27 mouse cellular contexts compared by ENCODE assay signal in the genomic region with DNA sequence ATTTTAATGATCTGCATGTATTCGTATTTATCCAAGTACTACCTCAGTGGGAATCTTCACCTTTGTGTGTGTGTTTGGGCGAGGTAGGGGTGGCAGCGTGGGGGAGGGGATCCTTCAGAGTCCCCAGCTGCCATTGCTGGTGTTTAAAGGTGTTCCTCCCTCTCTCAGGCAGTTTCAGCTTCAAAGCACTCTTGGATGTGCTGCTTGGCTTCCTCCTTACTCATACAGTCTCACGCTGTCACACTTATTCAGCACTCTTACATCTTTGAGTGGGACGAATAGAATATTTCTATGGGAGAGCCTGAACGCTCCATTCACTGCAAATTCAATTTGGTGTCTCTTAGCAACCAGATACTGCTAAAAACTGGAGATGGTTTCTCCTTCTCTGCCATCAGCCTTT. TPM values are rescaled to one million over a fixed set of nuclear protein-coding genes. Genes with fewer than 3 reads are reported as not detected.
A peak's percentile ranks its signal among the peaks of the same experiment; 100 is the strongest.
DNase-seq lines count a peak whose midpoint lies in the region; ATAC-seq and TF ChIP-seq lines count a peak whose summit lies in the region.
"Had no signal": no experiment of that assay in that cellular context is flagged by ENCODE, and none has a peak within 500 bp of the region (broad histone marks: within the 10 kb centered on the region; RNA-seq: fewer than 3 reads in every experiment).

No protein-coding gene starts in this region.

- H3K4me1 ChIP-seq in heart, embryonic 10.5 days, result no peaks in the 10 kb centered on the region
- H3K4me1 ChIP-seq: embryonic facial prominence, embryonic 15.5 days; limb, embryonic 12.5 days; liver, embryonic 12.5 days; neural tube, embryonic 13.5 days; stomach, embryonic 15.5 days had no signal

- peak; percentile 99 for ATAC-seq in frontal cortex, adult (ENCODE audit: low TSS enrichment)
- ATAC-seq: liver, embryonic 12.5 days had no signal

- H3K9me3 ChIP-seq in heart, embryonic 10.5 days, result no peaks in the 10 kb centered on the region
- H3K9me3 ChIP-seq: embryonic facial prominence, embryonic 15.5 days; forebrain, embryonic 10.5 days; limb, embryonic 12.5 days; liver, embryonic 12.5 days; neural tube, embryonic 13.5 days; stomach, embryonic 15.5 days had no signal

- intact Hi-C loops in left cerebral cortex, postnatal 25 days (cut with DNase I), result no loop called here
- intact Hi-C loops in left cerebral cortex, adult 2 months (cut with DNase I), result no loop called here

- no peak overlapping the region for H3K27ac ChIP-seq in left cerebral cortex, adult 2 months
- no peak overlapping the region for H3K27ac ChIP-seq in heart, embryonic 10.5 days
- H3K27ac ChIP-seq: embryonic facial prominence, embryonic 15.5 days; forebrain, embryonic 10.5 days; kidney, postnatal 0 days; limb, embryonic 12.5 days; liver, embryonic 12.5 days; neural tube, embryonic 13.5 days; stomach, embryonic 15.5 days had no signal

- WGBS in heart, embryonic 10.5 days, result 59% methylated on average over 6 of the region's 6 CpGs

- no peak overlapping the region for H3K4me3 ChIP-seq in left cerebral cortex, adult 2 months
- H3K4me3 ChIP-seq in heart, embryonic 10.5 days, result no peak overlapping the region
- H3K4me3 ChIP-seq: embryonic facial prominence, embryonic 15.5 days; forebrain, embryonic 10.5 days; limb, embryonic 12.5 days; liver, embryonic 12.5 days; neural tube, embryonic 13.5 days; stomach, embryonic 15.5 days had no signal

- H3K36me3 ChIP-seq in heart, embryonic 10.5 days, result no peaks in the 10 kb centered on the region
- H3K36me3 ChIP-seq: embryonic facial prominence, embryonic 15.5 days; forebrain, embryonic 10.5 days; limb, embryonic 12.5 days; liver, embryonic 12.5 days; neural tube, embryonic 13.5 days; stomach, embryonic 15.5 days had no signal

- TF ChIP-seq CTCF in left cerebral cortex, adult 2 months (IDR thresholded peaks at IDR 0.05), result no peak

- H3K27me3 ChIP-seq in heart, embryonic 10.5 days (ENCODE audit: insufficient read depth, poor library complexity, severe bottlenecking), result no peaks in the 10 kb centered on the region
- H3K27me3 ChIP-seq: CH12.LX; embryonic facial prominence, embryonic 15.5 days; limb, embryonic 12.5 days; liver, embryonic 12.5 days; neural tube, embryonic 13.5 days; stomach, embryonic 15.5 days had no signal

- no peak for DNase-seq in frontal cortex, postnatal 25 days (ENCODE audit: low spot score in 2 of 2)
- peak; percentile 4 to 68 for DNase-seq in left cerebral cortex, postnatal 25 days (ENCODE audit: low spot score in 2 of 2)
- DNase-seq in left cerebral cortex, adult 2 months (ENCODE audit: extremely low spot score in 1 of 2, low spot score in 2 of 2), result no peak
- peak; percentile 67 for DNase-seq in telencephalon, adult 2 months (ENCODE audit: low read depth, low spot score)
- DNase-seq in thymus, postnatal 25 days, result peak; percentile 47
- DNase-seq in heart, embryonic 10.5 days (ENCODE audit: low spot score), result no peak
- DNase-seq: adrenal gland, postnatal 36 days; cerebellum, adult 2 months; cerebellum, postnatal 36 days; heart, postnatal 10 days; kidney, adult 11 months; lung, embryonic 14.5 days; lung, postnatal 4 days had no signal

RNA-seq across cellular contexts. Expression of a gene that starts 3.0 kb away (rescaled TPM):
- under 1 TPM in 1 of 2 experiments, not detected in 1; 0.18 TPM for total RNA-seq in left cerebral cortex, postnatal 25 days (2021)
- total RNA-seq in left cerebral cortex, adult 2 months (2021), result not detected
- polyA plus RNA-seq in heart, embryonic 10.5 days (2016; fragmentation: Nextera tagmentation; extraction: Ambion mirVana), result not detected in 2 replicates
- total RNA-seq: adrenal gland, postnatal 36 days; CH12.LX; gastrocnemius, adult 18-20 months; layer of hippocampus, postnatal 14 days; MEL had no signal
- polyA plus RNA-seq: cerebellum, adult 2 months; embryonic facial prominence, embryonic 15.5 days; forebrain, embryonic 10.5 days; gonadal fat pad, adult 2 months; heart, embryonic 11.5 days; kidney, postnatal 0 days; limb, embryonic 12.5 days; liver, embryonic 12.5 days; lung, embryonic 14.5 days; neural tube, embryonic 13.5 days had no signal

Comparison
In these comparisons a context has a peak if more than half of its experiments do, and no peak if none do; other contexts are left out.
1. DNase-seq: peak in left cerebral cortex, postnatal 25 days (2 of 2), telencephalon, adult 2 months (single experiment) and thymus, postnatal 25 days (single experiment); none in frontal cortex, postnatal 25 days (0 of 2), left cerebral cortex, adult 2 months (0 of 2) and heart, embryonic 10.5 days (single experiment).